Mouse (Mus musculus) stomach, embryonic 15.5 days (tissue): Measurements from ENCODE around the gene 2700097O09Rik. TPM values are rescaled to one million over a fixed set of nuclear protein-coding genes. Genes with fewer than 3 reads are reported as not detected.

Experiments used
- ATAC-seq: fragments of 200-750 bp; cut with Nextera tagmentation; 2 replicates; pipeline ENCODE4 v1.8.0; 2017; ENCODE audit warnings: low read depth, moderate number of reproducible peaks, moderate TSS enrichment; ENCODE audit not compliant: insufficient read depth, low FRiP score
- H3K27ac ChIP-seq: fragments of 300-500 bp; sonication (generic); 2 replicates; pipeline ENCODE4 v1.5.1; 2015; ENCODE audit warnings: mild to moderate bottlenecking, inconsistent platforms
- H3K27me3 ChIP-seq: fragments of 300-500 bp; sonication (generic); replicated peaks from 2 replicates; pipeline ENCODE4 v1.6.1; 2015; ENCODE audit warnings: inconsistent platforms
- H3K36me3 ChIP-seq: fragments of 300-500 bp; sonication (generic); 2 replicates; pipeline ENCODE4 v1.6.1; 2015; ENCODE audit warnings: inconsistent platforms
- H3K4me1 ChIP-seq: fragments of 300-500 bp; sonication (generic); 2 replicates; pipeline ENCODE4 v1.6.1; 2015; ENCODE audit warnings: inconsistent platforms
- H3K4me2 ChIP-seq: fragments of 300-500 bp; sonication (generic); 2 replicates; pipeline ENCODE4 v1.6.1; 2015; ENCODE audit warnings: mild to moderate bottlenecking, inconsistent platforms
- H3K4me3 ChIP-seq: fragments of 300-500 bp; sonication (generic); replicated peaks from 2 replicates; pipeline ENCODE4 v1.5.1; 2015; ENCODE audit warnings: inconsistent platforms
- H3K9ac ChIP-seq: fragments of 300-500 bp; sonication (generic); 2 replicates; pipeline ENCODE4 v1.6.1; 2015; ENCODE audit warnings: inconsistent platforms
- H3K9me3 ChIP-seq: fragments of 300-500 bp; sonication (generic); 2 replicates; pipeline ENCODE4 v1.6.1; 2016; ENCODE audit warnings: inconsistent platforms
- WGBS: fragments of 180-500 bp; shearing (Covaris S2); methylation state at CpG from one replicate; pipeline ENCODE4 v1.1.7; 2015; 5-methylcytosine and 5-hydroxymethylcytosine counted together
- polyA plus RNA-seq: library from polyadenylated mRNA; unstranded; fragments of >200 nt; fragmentation: Nextera tagmentation; extraction: Ambion mirVana; gene quantifications from 2 replicates; pipeline ENCODE4 v1.2.1, GENCODE M21; 2015

Gene 2700097O09Rik
- polyA plus RNA-seq, 1 experiment from 2014 or later = 32.2 TPM

DNA sequence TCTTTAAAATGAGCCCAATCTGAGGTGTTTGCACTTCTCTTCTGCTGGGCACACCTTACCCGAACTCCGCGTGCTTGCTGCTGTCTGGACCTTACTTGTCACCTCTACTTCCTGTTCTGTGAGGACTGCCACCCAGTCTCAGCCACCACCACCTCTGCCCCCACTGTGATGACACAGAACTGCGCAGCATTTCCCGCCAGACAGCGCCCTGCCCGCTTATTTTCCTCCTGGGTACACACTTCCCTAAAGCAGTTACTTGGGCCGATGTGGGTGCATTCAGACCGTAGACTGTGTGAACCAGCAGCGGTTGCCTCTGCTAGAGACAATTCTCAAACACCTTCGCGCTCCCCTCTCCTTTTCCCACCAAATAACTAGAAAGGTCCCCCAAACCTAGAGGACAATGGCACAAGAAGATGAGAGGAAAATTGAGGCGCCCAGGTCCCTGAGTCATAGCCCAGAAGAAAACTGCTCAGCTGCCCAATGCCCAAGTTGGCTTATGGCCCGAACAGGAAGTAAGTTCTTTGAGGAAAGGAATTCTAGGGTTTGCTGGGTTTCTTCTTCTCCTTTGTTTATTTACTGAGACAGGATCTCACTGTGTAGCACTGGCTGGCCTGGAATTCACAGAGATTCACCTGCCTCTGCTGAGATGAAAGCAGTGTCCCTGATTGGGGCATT is 80.8 kb downstream of the 2700097O09Rik start:
- Histone ChIP-seq H3K9me3 (no peaks in the 10 kb centered on the region), H3K27me3 (no peaks in the 10 kb centered on the region), H3K27ac (no peak overlapping the region), H3K4me1 (no peaks in the 10 kb centered on the region), H3K36me3 (no peaks in the 10 kb centered on the region), H3K4me2 (no peak overlapping the region), H3K9ac (no peak overlapping the region), H3K4me3 (no peak overlapping the region)
- WGBS = 74% methylated on average over 14 of the region's 14 CpGs
- no peak for ATAC-seq

DNA sequence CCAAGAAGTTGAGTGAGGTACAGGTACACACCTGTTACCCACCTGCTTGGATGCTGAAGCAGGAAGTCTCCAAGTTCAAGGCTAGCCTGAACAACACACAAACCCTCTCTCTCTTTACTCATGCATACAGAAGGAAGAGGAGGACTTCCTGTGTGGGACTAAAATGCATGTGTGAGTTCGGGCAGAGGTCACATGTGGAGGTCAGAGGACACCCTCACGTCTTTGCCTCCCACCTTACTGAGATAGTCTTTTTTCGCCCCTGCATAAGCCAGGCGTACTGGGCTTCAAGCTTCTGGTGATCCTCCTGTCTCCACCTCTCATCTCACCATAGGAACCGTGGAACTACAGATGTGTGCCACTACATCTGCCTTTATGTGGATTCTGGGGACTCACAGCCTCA is 81.5 kb downstream of the 2700097O09Rik start:
- Histone ChIP-seq H3K27me3 (no peaks in the 10 kb centered on the region), H3K36me3 (no peaks in the 10 kb centered on the region), H3K27ac (no peak overlapping the region), H3K9ac (no peak overlapping the region), H3K4me1 (no peaks in the 10 kb centered on the region), H3K4me2 (no peak overlapping the region), H3K9me3 (no peaks in the 10 kb centered on the region), H3K4me3 (no peak overlapping the region)
- 72% methylated on average over 5 of the region's 5 CpGs for WGBS
- no peak for ATAC-seq

DNA sequence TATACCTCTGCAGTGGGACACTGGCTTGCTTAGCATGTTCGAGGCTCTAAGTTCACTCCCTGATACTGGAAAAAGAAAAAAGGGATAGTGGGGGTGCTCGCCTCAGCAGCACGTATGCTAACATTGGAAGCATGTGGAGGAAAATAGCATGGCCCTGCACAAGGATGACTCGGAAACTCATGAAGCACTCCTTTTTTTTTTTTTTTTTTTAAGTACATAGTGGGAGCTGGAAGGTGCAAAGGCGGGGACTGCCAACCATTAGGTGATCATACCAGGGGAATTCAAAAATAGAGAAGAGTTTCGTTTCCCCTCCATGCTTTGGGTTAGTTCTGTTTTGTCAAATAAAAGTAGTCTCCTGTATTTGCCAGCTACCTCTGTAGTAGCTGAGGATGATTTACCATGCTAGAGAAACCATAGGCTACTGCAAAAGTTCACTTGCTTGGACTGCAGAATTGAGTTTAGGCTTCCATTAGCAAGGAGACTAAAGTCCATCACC is 82.9 kb downstream of the 2700097O09Rik start:
- no peaks in the 10 kb centered on the region for H3K4me1 ChIP-seq
- no peaks in the 10 kb centered on the region for H3K27me3 ChIP-seq
- H3K36me3 ChIP-seq = no peaks in the 10 kb centered on the region
- H3K4me2 ChIP-seq = no peak overlapping the region
- no peak overlapping the region for H3K27ac ChIP-seq
- ATAC-seq = no peak
- 84% methylated on average over 6 of the region's 6 CpGs for WGBS
- no peak overlapping the region for H3K9ac ChIP-seq
- no peaks in the 10 kb centered on the region for H3K9me3 ChIP-seq
- H3K4me3 ChIP-seq = no peak overlapping the region

- no peak overlapping the region for H3K27ac ChIP-seq
- no peaks in the 10 kb centered on the region for H3K27me3 ChIP-seq
- H3K4me1 ChIP-seq = no peaks in the 10 kb centered on the region
- H3K9me3 ChIP-seq = no peaks in the 10 kb centered on the region
- 62% methylated on average over 3 of the region's 3 CpGs for WGBS
- ATAC-seq = no peak
- H3K36me3 ChIP-seq = no peaks in the 10 kb centered on the region
- H3K9ac ChIP-seq = no peak overlapping the region
- no peak overlapping the region for H3K4me2 ChIP-seq
- H3K4me3 ChIP-seq = no peak overlapping the region
Measured at GRCm38 (mm10) chr12:54995965-54996364, 83.9 kb downstream of the 2700097O09Rik start.

Other genes with a start within 250 kb of the 2700097O09Rik start
- gene Cfl2, start 217.2 kb downstream of the 2700097O09Rik start, polyA plus RNA-seq = 174 and 177 TPM in 2 replicates
- gene Gm20403, start 93.6 kb downstream of the 2700097O09Rik start, polyA plus RNA-seq = not detected in 2 replicates
- 21.5 and 23.4 TPM in 2 replicates for gene Baz1a, start 65.8 kb downstream of the 2700097O09Rik start, polyA plus RNA-seq
- gene Srp54a, start 152 bp upstream of the 2700097O09Rik start, polyA plus RNA-seq = 168 and 186 TPM in 2 replicates
- 23.6 and 28.4 TPM in 2 replicates for gene Fam177a, start 44.4 kb upstream of the 2700097O09Rik start, polyA plus RNA-seq
- 62.7 and 69.3 TPM in 2 replicates for gene Srp54b, start 75.0 kb upstream of the 2700097O09Rik start, polyA plus RNA-seq
- gene 1700047I17Rik2, start 119.5 kb upstream of the 2700097O09Rik start, polyA plus RNA-seq = 3.1 TPM in 1 of 2 replicates, not detected in the other
- gene Srp54c, start 150.1 kb upstream of the 2700097O09Rik start, polyA plus RNA-seq = 73.1 and 83.6 TPM in 2 replicates
- 22.2 and 23.1 TPM in 2 replicates for gene 1110008L16Rik, start 219.5 kb upstream of the 2700097O09Rik start, polyA plus RNA-seq
- 9.5 and 11.6 TPM in 2 replicates for gene Ppp2r3c, start 222.9 kb upstream of the 2700097O09Rik start, polyA plus RNA-seq